Mouse (Mus musculus) stomach, embryonic 14.5 days (tissue): ENCODE measurements around the gene Sarm1. TPM values are rescaled to one million over a fixed set of nuclear protein-coding genes. Genes with fewer than 3 reads are reported as not detected.

Source experiments
- ATAC-seq: fragments of 200-750 bp; cut with Nextera tagmentation; 2 replicates; pipeline ENCODE4 v1.8.0; 2017; ENCODE audit warnings: low read depth, moderate TSS enrichment; ENCODE audit not compliant: insufficient number of reproducible peaks, insufficient read depth, low FRiP score
- H3K27ac ChIP-seq: fragments of 300-500 bp; sonication (generic); 2 replicates; pipeline ENCODE4 v1.5.1; 2014; ENCODE audit warnings: mild to moderate bottlenecking, low read length, moderate library complexity, mixed read lengths
- H3K27me3 ChIP-seq: fragments of 300-500 bp; sonication (generic); 2 replicates; pipeline ENCODE4 v1.6.1; 2014; ENCODE audit warnings: low read length, control low read depth, mixed read lengths; ENCODE audit not compliant: control insufficient read depth, insufficient read depth
- H3K36me3 ChIP-seq: fragments of 300-500 bp; sonication (generic); 2 replicates; pipeline ENCODE4 v1.6.1; 2014; ENCODE audit warnings: mild to moderate bottlenecking, control low read depth, low read length, moderate library complexity, mixed read lengths; ENCODE audit not compliant: control insufficient read depth, insufficient read depth
- H3K4me1 ChIP-seq: fragments of 300-500 bp; sonication (generic); 2 replicates; pipeline ENCODE4 v1.6.1; 2014; ENCODE audit warnings: low read length, control low read depth, mixed read lengths; ENCODE audit not compliant: control insufficient read depth, insufficient read depth
- H3K4me2 ChIP-seq: fragments of 300-500 bp; sonication (generic); replicated peaks from 2 replicates; pipeline ENCODE4 v1.6.1; 2014; ENCODE audit warnings: low read depth, low read length, control low read depth
- H3K4me3 ChIP-seq: fragments of 300-500 bp; sonication (generic); 2 replicates; pipeline ENCODE4 v1.5.1; 2014; ENCODE audit warnings: low read depth, low read length, control low read depth
- H3K9ac ChIP-seq: fragments of 300-500 bp; sonication (generic); replicated peaks from 2 replicates; pipeline ENCODE4 v1.6.1; 2014; ENCODE audit warnings: low read depth, mild to moderate bottlenecking, control low read depth, low read length, moderate library complexity, mixed read lengths
- H3K9me3 ChIP-seq: fragments of 300-500 bp; sonication (generic); 2 replicates; pipeline ENCODE4 v1.6.1; 2016; ENCODE audit warnings: low read depth, low read length, control low read depth; ENCODE audit not compliant: control insufficient read depth
- WGBS: fragments of 180-500 bp; shearing (Covaris S2); extraction: QIAGEN DNeasy Blood & Tissue Kit; methylation state at CpG from one replicate; pipeline ENCODE4 v1.1.7; 2014; 5-methylcytosine and 5-hydroxymethylcytosine counted together
- polyA plus RNA-seq: library from polyadenylated mRNA; unstranded; fragments of >200 nt; fragmentation: Nextera tagmentation; extraction: Ambion mirVana; gene quantifications from 2 replicates; pipeline ENCODE4 v1.2.1, GENCODE M21; 2014

The Sarm1 gene
- polyA plus RNA-seq, 1 experiment from 2014 or later = 3.6 TPM

GRCm38 (mm10) chr11:78463286-78464036 is 34.1 kb downstream of the Sarm1 start:
- H3K4me1 ChIP-seq = peaks cover 15% of the 10 kb centered on the region; the same call in 1 of the 2 replicates
- H3K4me3 ChIP-seq = no peak overlapping the region
- ATAC-seq = no peak
- no peaks in the 10 kb centered on the region for H3K27me3 ChIP-seq
- no peak overlapping the region for H3K4me2 ChIP-seq
- no peak overlapping the region for H3K9ac ChIP-seq
- 45% methylated on average over 13 of the region's 13 CpGs for WGBS
- no peak overlapping the region for H3K27ac ChIP-seq
- H3K9me3 ChIP-seq = no peaks in the 10 kb centered on the region; the same call in 1 of the 2 replicates
- H3K36me3 ChIP-seq = no peaks in the 10 kb centered on the region

GRCm38 (mm10) chr11:78462669-78463068 is 34.9 kb downstream of the Sarm1 start:
- Histone ChIP-seq H3K9me3 (no peaks in the 10 kb centered on the region; the same call in 1 of the 2 replicates), H3K9ac (no peak overlapping the region), H3K27ac (no peak overlapping the region), H3K27me3 (no peaks in the 10 kb centered on the region), H3K36me3 (no peaks in the 10 kb centered on the region), H3K4me1 (peaks cover 15% of the 10 kb centered on the region; the same call in 1 of the 2 replicates), H3K4me3 (no peak overlapping the region), H3K4me2 (no peak overlapping the region)
- WGBS = 73% methylated on average over 5 of the region's 5 CpGs
- ATAC-seq = no peak

GRCm38 (mm10) chr11:78461894-78462293 is 35.7 kb downstream of the Sarm1 start:
- H3K9ac ChIP-seq = no peak overlapping the region
- no peaks in the 10 kb centered on the region; the same call in 1 of the 2 replicates for H3K9me3 ChIP-seq
- H3K36me3 ChIP-seq = no peaks in the 10 kb centered on the region
- no peak overlapping the region for H3K4me3 ChIP-seq
- no peaks in the 10 kb centered on the region for H3K27me3 ChIP-seq
- WGBS = 63% methylated on average over 1 of the region's 1 CpGs
- H3K4me2 ChIP-seq = no peak overlapping the region
- no peak for ATAC-seq
- no peak overlapping the region for H3K27ac ChIP-seq
- H3K4me1 ChIP-seq = peaks cover 15% of the 10 kb centered on the region; the same call in 1 of the 2 replicates

GRCm38 (mm10) chr11:78458740-78459139 is 38.8 kb downstream of the Sarm1 start:
- Histone ChIP-seq H3K36me3 (no peaks in the 10 kb centered on the region), H3K27ac (no peak overlapping the region), H3K4me3 (no peak overlapping the region), H3K4me1 (0 out of 2 replicates have a peak, but pooled peaks cover 4% of the 10 kb centered on the region), H3K27me3 (no peaks in the 10 kb centered on the region), H3K4me2 (no peak overlapping the region), H3K9ac (no peak overlapping the region), H3K9me3 (no peaks in the 10 kb centered on the region; the same call in 1 of the 2 replicates)
- ATAC-seq = no peak
- 78% methylated on average over 17 of the region's 17 CpGs for WGBS

GRCm38 (mm10) chr11:78455308-78455707 is 42.2 kb downstream of the Sarm1 start:
- H3K36me3 ChIP-seq = no peaks in the 10 kb centered on the region
- no peaks in the 10 kb centered on the region for H3K9me3 ChIP-seq
- WGBS = 24% methylated on average over 5 of the region's 5 CpGs
- H3K9ac ChIP-seq = no peak overlapping the region
- no peak for ATAC-seq
- H3K4me3 ChIP-seq = no peak overlapping the region
- H3K4me2 ChIP-seq = no peak overlapping the region
- no peaks in the 10 kb centered on the region for H3K4me1 ChIP-seq
- no peaks in the 10 kb centered on the region for H3K27me3 ChIP-seq
- H3K27ac ChIP-seq = no peak overlapping the region

GRCm38 (mm10) chr11:78454276-78454675 is 43.3 kb downstream of the Sarm1 start:
- Histone ChIP-seq H3K4me3 (no peak overlapping the region), H3K4me2 (no peak overlapping the region), H3K27ac (no peak overlapping the region), H3K36me3 (no peaks in the 10 kb centered on the region), H3K27me3 (no peaks in the 10 kb centered on the region), H3K9me3 (no peaks in the 10 kb centered on the region), H3K4me1 (no peaks in the 10 kb centered on the region), H3K9ac (no peak overlapping the region)
- 71% methylated on average over 7 of the region's 7 CpGs for WGBS
- ATAC-seq = no peak

GRCm38 (mm10) chr11:78453675-78454074 is 43.9 kb downstream of the Sarm1 start:
- no peak for ATAC-seq
- H3K27ac ChIP-seq = no peak overlapping the region
- WGBS = 15% methylated on average over 4 of the region's 4 CpGs
- no peaks in the 10 kb centered on the region for H3K27me3 ChIP-seq
- H3K4me2 ChIP-seq = no peak overlapping the region
- no peak overlapping the region for H3K4me3 ChIP-seq
- H3K9me3 ChIP-seq = no peaks in the 10 kb centered on the region
- no peak overlapping the region for H3K9ac ChIP-seq
- no peaks in the 10 kb centered on the region for H3K36me3 ChIP-seq
- no peaks in the 10 kb centered on the region for H3K4me1 ChIP-seq

- 40% methylated on average over 2 of the region's 2 CpGs for WGBS
- no peak overlapping the region for H3K4me3 ChIP-seq
- no peaks in the 10 kb centered on the region for H3K9me3 ChIP-seq
- no peak overlapping the region for H3K27ac ChIP-seq
- no peak overlapping the region for H3K4me2 ChIP-seq
- no peaks in the 10 kb centered on the region for H3K36me3 ChIP-seq
- H3K9ac ChIP-seq = no peak overlapping the region
- no peak for ATAC-seq
- no peaks in the 10 kb centered on the region for H3K27me3 ChIP-seq
- H3K4me1 ChIP-seq = no peaks in the 10 kb centered on the region
Measured at GRCm38 (mm10) chr11:78450337-78450736, 47.2 kb downstream of the Sarm1 start.

- Histone ChIP-seq H3K4me1 (no peaks in the 10 kb centered on the region), H3K27me3 (no peaks in the 10 kb centered on the region), H3K4me3 (no peak overlapping the region), H3K4me2 (no peak overlapping the region), H3K36me3 (no peaks in the 10 kb centered on the region), H3K9ac (no peak overlapping the region), H3K9me3 (no peaks in the 10 kb centered on the region), H3K27ac (no peak overlapping the region)
- ATAC-seq = no peak
- WGBS = 90% methylated on average over 1 of the region's 1 CpGs
Measured at GRCm38 (mm10) chr11:78448242-78448641, 49.3 kb downstream of the Sarm1 start.
